25 mouse cellular contexts compared by ENCODE assay signal in genomic region chr1:173456761-173457160, GRCm38 (mm10). TPM values are rescaled to one million over a fixed set of nuclear protein-coding genes. Genes with fewer than 3 reads are reported as not detected.
DNase-seq lines count a peak whose midpoint lies in the region; ATAC-seq and TF ChIP-seq lines count a peak whose summit lies in the region.
"Had no signal": no experiment of that assay in that cellular context is flagged by ENCODE, and none has a peak within 500 bp of the region (broad histone marks: within the 10 kb centered on the region; RNA-seq: fewer than 3 reads in every experiment).

No protein-coding gene starts in this region.

- no peaks in the 10 kb centered on the region for H3K27me3 ChIP-seq in forebrain, embryonic 13.5 days
- no peaks in the 10 kb centered on the region for H3K27me3 ChIP-seq in forebrain, embryonic 12.5 days
- H3K27me3 ChIP-seq in liver, adult 2 months (ENCODE audit: control insufficient read depth, insufficient read depth, low read length): no peaks in the 10 kb centered on the region
- no peaks in the 10 kb centered on the region for H3K27me3 ChIP-seq in lung, postnatal 0 days (replicated peaks; ENCODE audit: insufficient read depth, low read length)
- H3K27me3 ChIP-seq: embryonic facial prominence, embryonic 13.5 days; heart, embryonic 13.5 days; liver, embryonic 15.5 days; lung, embryonic 15.5 days had no signal

- no peak for TF ChIP-seq EP300 in lung, postnatal 0 days (IDR thresholded peaks at IDR 0.05)

- no peaks in the 10 kb centered on the region for H3K79me2 ChIP-seq in liver, adult 2 months (ENCODE audit: control insufficient read depth, insufficient read depth, low read length)

- ATAC-seq in forebrain, embryonic 13.5 days: peak; percentile 25; the same call in 1 of the 2 replicates
- no peak for ATAC-seq in forebrain, embryonic 12.5 days (ENCODE audit: low FRiP score)
- no peak for ATAC-seq in lung, postnatal 0 days

- H3K4me2 ChIP-seq in forebrain, embryonic 13.5 days: no peak overlapping the region
- H3K4me2 ChIP-seq in forebrain, embryonic 12.5 days: no peak overlapping the region
- no peak overlapping the region for H3K4me2 ChIP-seq in lung, postnatal 0 days (replicated peaks; ENCODE audit: low read depth, low read length)
- H3K4me2 ChIP-seq: embryonic facial prominence, embryonic 13.5 days; heart, embryonic 13.5 days; liver, embryonic 15.5 days; lung, embryonic 15.5 days; midbrain, embryonic 11.5 days had no signal

- no peak for TF ChIP-seq CTCF in liver, adult 2 months (IDR thresholded peaks at IDR 0.05; ENCODE audit: low read depth, low read length)
- no peak for TF ChIP-seq CTCF in lung, postnatal 0 days (IDR thresholded peaks at IDR 0.05)

- DNase-seq in liver, adult 2 months (ENCODE audit: extremely low read depth, low read depth, low spot score): peak; percentile 51
- DNase-seq in liver (no peak), NIH3T3 (ENCODE audit: low read depth) (peak; percentile 27)
- no peak for DNase-seq in lung, postnatal 0 days (ENCODE audit: low spot score)
- DNase-seq in B cell, adult 2 months: no peak
- DNase-seq: adrenal gland, postnatal 25 days; gastrocnemius, postnatal 25 days; left cerebral cortex, postnatal 4 days; spleen, adult 18-20 months; thymus, adult 18-20 months had no signal

- no peak overlapping the region for H3K9ac ChIP-seq in forebrain, embryonic 13.5 days
- H3K9ac ChIP-seq in forebrain, embryonic 12.5 days: no peak overlapping the region
- no peak overlapping the region for H3K9ac ChIP-seq in liver, adult 2 months (ENCODE audit: low read depth, low read length)
- no peak overlapping the region for H3K9ac ChIP-seq in lung, postnatal 0 days (replicated peaks; ENCODE audit: low read depth)
- H3K9ac ChIP-seq: embryonic facial prominence, embryonic 13.5 days; heart, embryonic 13.5 days; liver, embryonic 15.5 days; lung, embryonic 15.5 days had no signal

- no peak for TF ChIP-seq POLR2A in liver, adult 2 months (IDR thresholded peaks at IDR 0.05; ENCODE audit: extremely low read depth, insufficient read depth, low read length)

- no peak overlapping the region for H3K27ac ChIP-seq in forebrain, embryonic 13.5 days
- H3K27ac ChIP-seq in forebrain, embryonic 12.5 days: no peak overlapping the region
- H3K27ac ChIP-seq in liver, adult 2 months (replicated peaks; ENCODE audit: insufficient read depth, low read depth, low read length): no peak overlapping the region
- no peak overlapping the region for H3K27ac ChIP-seq in lung, postnatal 0 days (ENCODE audit: low read length)
- H3K27ac ChIP-seq: embryonic facial prominence, embryonic 13.5 days; forebrain, embryonic 10.5 days; heart, embryonic 13.5 days; hindbrain, embryonic 10.5 days; kidney, postnatal 0 days; liver, embryonic 15.5 days; lung, embryonic 15.5 days; stomach, postnatal 0 days had no signal

- H3K4me3 ChIP-seq in forebrain, embryonic 13.5 days: no peak overlapping the region
- H3K4me3 ChIP-seq in forebrain, embryonic 12.5 days (replicated peaks): no peak overlapping the region
- H3K4me3 ChIP-seq in liver, adult 2 months (ENCODE audit: insufficient read depth, low read depth, low read length): no peak overlapping the region
- no peak overlapping the region for H3K4me3 ChIP-seq in lung, postnatal 0 days (ENCODE audit: low read depth, low read length)
- H3K4me3 ChIP-seq: embryonic facial prominence, embryonic 13.5 days; forebrain, embryonic 10.5 days; heart, embryonic 13.5 days; hindbrain, embryonic 10.5 days; liver, embryonic 15.5 days; lung, embryonic 15.5 days had no signal

- H3K4me1 ChIP-seq in forebrain, embryonic 13.5 days: no peaks in the 10 kb centered on the region
- H3K4me1 ChIP-seq in forebrain, embryonic 12.5 days: no peaks in the 10 kb centered on the region
- H3K4me1 ChIP-seq in liver, adult 2 months (ENCODE audit: control insufficient read depth, insufficient read depth, low read length): no peaks in the 10 kb centered on the region
- H3K4me1 ChIP-seq in lung, postnatal 0 days (ENCODE audit: insufficient read depth, low read depth, low read length): no peaks in the 10 kb centered on the region
- H3K4me1 ChIP-seq: embryonic facial prominence, embryonic 13.5 days; hindbrain, embryonic 10.5 days; liver, embryonic 15.5 days; lung, embryonic 15.5 days had no signal

- no peaks in the 10 kb centered on the region for H3K9me3 ChIP-seq in forebrain, embryonic 13.5 days (replicated peaks)
- no peaks in the 10 kb centered on the region for H3K9me3 ChIP-seq in forebrain, embryonic 12.5 days
- H3K9me3 ChIP-seq in lung, postnatal 0 days (ENCODE audit: low read length): no peaks in the 10 kb centered on the region
- H3K9me3 ChIP-seq: embryonic facial prominence, embryonic 13.5 days; forebrain, embryonic 10.5 days; heart, embryonic 13.5 days; hindbrain, embryonic 10.5 days; liver, embryonic 15.5 days; lung, embryonic 15.5 days had no signal

- no peaks in the 10 kb centered on the region for H3K36me3 ChIP-seq in forebrain, embryonic 13.5 days (ENCODE audit: poor library complexity, severe bottlenecking)
- 0 out of 2 replicates have a peak, but pooled peaks cover 3% of the 10 kb centered on the region for H3K36me3 ChIP-seq in forebrain, embryonic 12.5 days (replicated peaks)
- H3K36me3 ChIP-seq in liver, adult 2 months (ENCODE audit: control insufficient read depth, insufficient read depth, low read length): no peaks in the 10 kb centered on the region
- no peaks in the 10 kb centered on the region for H3K36me3 ChIP-seq in lung, postnatal 0 days (ENCODE audit: insufficient read depth, low read length)
- H3K36me3 ChIP-seq: embryonic facial prominence, embryonic 13.5 days; forebrain, embryonic 10.5 days; heart, embryonic 13.5 days; hindbrain, embryonic 10.5 days; liver, embryonic 15.5 days; lung, embryonic 15.5 days had no signal

- 93% methylated on average over 5 of the region's 5 CpGs for WGBS in forebrain, embryonic 13.5 days
- WGBS in forebrain, embryonic 12.5 days: 92% methylated on average over 5 of the region's 5 CpGs
- 40% methylated on average over 5 of the region's 5 CpGs for WGBS in liver, adult 2 months
- WGBS in lung, postnatal 0 days: 77% methylated on average over 5 of the region's 5 CpGs

RNA-seq across cellular contexts. Expression of gene Ifi206, which starts 34.1 kb away (rescaled TPM):
- not detected in 2 replicates for polyA plus RNA-seq in forebrain, embryonic 13.5 days (2015; fragmentation: Nextera tagmentation; extraction: Ambion mirVana)
- polyA plus RNA-seq in forebrain, embryonic 12.5 days (2016; fragmentation: Nextera tagmentation; extraction: Ambion mirVana): not detected in 2 replicates
- total RNA-seq in liver, adult 2 months (2014; rRNA removed): 0.67 and 1.4 TPM in 2 replicates
- polyA plus RNA-seq in liver, adult 2 months (2012; rRNA removed): 0.26 and 1.3 TPM in 2 replicates
- 0.16 and 0.20 TPM in 2 replicates for polyA plus RNA-seq in lung, postnatal 0 days (2015; fragmentation: Nextera tagmentation; extraction: Ambion mirVana)
- total RNA-seq: gastrocnemius, adult 18-20 months; gastrocnemius, postnatal 25 days; layer of hippocampus, postnatal 25 days; left cerebral cortex, postnatal 4 days had no signal
- polyA plus RNA-seq: embryonic facial prominence, embryonic 13.5 days; forebrain, embryonic 10.5 days; hindbrain, embryonic 10.5 days; midbrain, embryonic 11.5 days; midbrain, embryonic 16.5 days; neural tube, embryonic 11.5 days had no signal

Comparison
In these comparisons a context has a peak if more than half of its experiments do, and no peak if none do; other contexts are left out.
1. DNase-seq: peak in liver, adult 2 months (single experiment) and NIH3T3 (single experiment); none in liver (single experiment), lung, postnatal 0 days (single experiment) and B cell, adult 2 months (0 of 2).